Mouse (Mus musculus): ENCODE results near the gene Gm45717. TPM values are rescaled to one million over a fixed set of nuclear protein-coding genes. Genes with fewer than 3 reads are reported as not detected.
A peak's percentile ranks its signal among the peaks of the same experiment; 100 is the strongest.
"Not testable (repeated sequence)": the region's sequence is repeated elsewhere in the genome, so short reads cannot be mapped to it uniquely, and the experiment has no call there.

Gene Gm45717
- total RNA-seq, 2 experiments from 2014 or later = not detected

GRCm38 (mm10) chr7:140971479-140972171, 15.9 kb upstream of the Gm45717 start:
- intact Hi-C loops (cut with DNase I) = no loop called here

GRCm38 (mm10) chr7:140970931-140971330, 15.2 kb upstream of the Gm45717 start:
- intact Hi-C loops (cut with DNase I) = no loop called here

More at GRCm38 (mm10) chr7:140971479-140972171, 15.9 kb upstream of the Gm45717 start:
- no peak for DNase-seq (ENCODE audit: low spot score in 2 of 2)

GRCm38 (mm10) chr7:140968710-140969109, 13.0 kb upstream of the Gm45717 start:
- intact Hi-C loops (cut with DNase I); DNase-seq (ENCODE audit: low spot score in 2 of 2): not testable (repeated sequence)

More at GRCm38 (mm10) chr7:140970931-140971330, 15.2 kb upstream of the Gm45717 start:
- no peak for DNase-seq (ENCODE audit: low spot score in 2 of 2)

- intact Hi-C loops (cut with DNase I) = no loop called here
- no peak for DNase-seq (ENCODE audit: low spot score in 2 of 2)
Observed at GRCm38 (mm10) chr7:140967862-140968591, 12.3 kb upstream of the Gm45717 start.

- intact Hi-C loops (cut with DNase I) = no loop called here
- DNase-seq (ENCODE audit: low spot score in 2 of 2) = no peak
Observed at GRCm38 (mm10) chr7:140966921-140967320, 11.2 kb upstream of the Gm45717 start, which contains the start of gene Ifitm1. Gene Ifitm1 (plus strand): TSS chr7:140967221.

- intact Hi-C loops (cut with DNase I) = no loop called here
- DNase-seq (ENCODE audit: low spot score in 2 of 2) = no peak
Observed at GRCm38 (mm10) chr7:140962733-140963132, 7.0 kb upstream of the Gm45717 start.

GRCm38 (mm10) chr7:140961416-140961815, 5.7 kb upstream of the Gm45717 start:
- DNase-seq (ENCODE audit: low spot score in 2 of 2) = no peak
- intact Hi-C loops (cut with DNase I) = no loop called here

- no peak for DNase-seq (ENCODE audit: low spot score in 2 of 2)
- intact Hi-C loops (cut with DNase I) = no loop called here
Observed at GRCm38 (mm10) chr7:140960026-140960425, 4.3 kb upstream of the Gm45717 start.

GRCm38 (mm10) chr7:140959181-140959901, 3.6 kb upstream of the Gm45717 start:
- peak in 1 of 2 experiments; percentile 33 for DNase-seq (ENCODE audit: low spot score in 2 of 2)
- intact Hi-C loops (cut with DNase I) = loop anchor here (2.0 to 5.0 kb wide), 3 partner anchors 48 to 218 kb away; no protein-coding TSS in a partner anchor

- intact Hi-C loops (cut with DNase I) = loop anchor here (5.0 kb wide), 2 partner anchors 51 to 221 kb away; no protein-coding TSS in a partner anchor
- DNase-seq (ENCODE audit: low spot score in 2 of 2) = no peak
Observed at GRCm38 (mm10) chr7:140956556-140956869, 776 bp upstream of the Gm45717 start.

GRCm38 (mm10) chr7:140955342-140955741, 395 bp downstream of the Gm45717 start:
- DNase-seq (ENCODE audit: low spot score in 2 of 2) = no peak
- intact Hi-C loops (cut with DNase I) = loop anchor here (5.0 kb wide), 2 partner anchors 52 to 222 kb away; no protein-coding TSS in a partner anchor

GRCm38 (mm10) chr7:140954733-140955071, 1.0 kb downstream of the Gm45717 start:
- DNase-seq (ENCODE audit: low spot score in 2 of 2) = no peak
- intact Hi-C loops (cut with DNase I) = loop anchor here (5.0 kb wide), 2 partner anchors 53 to 223 kb away; no protein-coding TSS in a partner anchor

- DNase-seq (ENCODE audit: low spot score in 2 of 2) = no peak
- intact Hi-C loops (cut with DNase I) = no loop called here
Observed at GRCm38 (mm10) chr7:140953800-140954732, 1.7 kb downstream of the Gm45717 start.

GRCm38 (mm10) chr7:140953133-140953532, 2.6 kb downstream of the Gm45717 start:
- intact Hi-C loops (cut with DNase I) = no loop called here
- no peak for DNase-seq (ENCODE audit: low spot score in 2 of 2)

GRCm38 (mm10) chr7:140952441-140952840, 3.3 kb downstream of the Gm45717 start:
- no peak for DNase-seq (ENCODE audit: low spot score in 2 of 2)
- intact Hi-C loops (cut with DNase I) = no loop called here

- no peak for DNase-seq (ENCODE audit: low spot score in 2 of 2)
- intact Hi-C loops (cut with DNase I) = no loop called here
Observed at GRCm38 (mm10) chr7:140951765-140952164, 4.0 kb downstream of the Gm45717 start.

- DNase-seq (ENCODE audit: low spot score in 2 of 2) = no peak
- intact Hi-C loops (cut with DNase I) = no loop called here
Observed at GRCm38 (mm10) chr7:140951051-140951450, 4.7 kb downstream of the Gm45717 start.

- DNase-seq (ENCODE audit: low spot score in 2 of 2) = no peak
- intact Hi-C loops (cut with DNase I) = no loop called here
Observed at GRCm38 (mm10) chr7:140949824-140950530, 5.8 kb downstream of the Gm45717 start, which contains the start of gene Ifitm5. Gene Ifitm5 (minus strand): TSS chr7:140950291.

Data from left cerebral cortex, postnatal 14 days (tissue).